Mouse (Mus musculus) limb, embryonic 13.5 days (tissue): Measurements from ENCODE around the gene Saa1. TPM values are rescaled to one million over a fixed set of nuclear protein-coding genes. Genes with fewer than 3 reads are reported as not detected.
A peak's percentile ranks its signal among the peaks of the same experiment; 100 is the strongest.

Experiments used
- ATAC-seq: fragments of 200-750 bp; cut with Nextera tagmentation; 2 replicates; pipeline ENCODE4 v1.8.0; 2017; ENCODE audit warnings: low read depth, moderate number of reproducible peaks, moderate TSS enrichment; ENCODE audit not compliant: low FRiP score
- H3K27ac ChIP-seq: fragments of 300-500 bp; sonication (generic); 2 replicates; pipeline ENCODE4 v1.5.1; 2015; ENCODE audit warnings: inconsistent platforms, mild to moderate bottlenecking, moderate library complexity
- H3K27me3 ChIP-seq: fragments of 300-500 bp; sonication (generic); 2 replicates; pipeline ENCODE4 v1.6.1; 2015; ENCODE audit warnings: mild to moderate bottlenecking, inconsistent platforms
- H3K36me3 ChIP-seq: fragments of 300-500 bp; sonication (generic); 2 replicates; pipeline ENCODE4 v1.6.1; 2015; ENCODE audit warnings: inconsistent platforms, mild to moderate bottlenecking, moderate library complexity
- H3K4me1 ChIP-seq: fragments of 300-500 bp; sonication (generic); 2 replicates; pipeline ENCODE4 v1.6.1; 2015; ENCODE audit warnings: inconsistent platforms
- H3K4me2 ChIP-seq: fragments of 300-500 bp; sonication (generic); replicated peaks from 2 replicates; pipeline ENCODE4 v1.6.1; 2015; ENCODE audit warnings: inconsistent platforms, mild to moderate bottlenecking, moderate library complexity
- H3K4me3 ChIP-seq: fragments of 300-500 bp; sonication (generic); 2 replicates; pipeline ENCODE4 v1.5.1; 2015; ENCODE audit warnings: moderate library complexity, mild to moderate bottlenecking, inconsistent platforms
- H3K9ac ChIP-seq: fragments of 300-500 bp; sonication (generic); 2 replicates; pipeline ENCODE4 v1.6.1; 2015; ENCODE audit warnings: mild to moderate bottlenecking, inconsistent platforms
- H3K9me3 ChIP-seq: fragments of 300-500 bp; sonication (generic); 2 replicates; pipeline ENCODE4 v1.6.1; 2016; ENCODE audit warnings: inconsistent platforms
- WGBS: fragments of 180-500 bp; shearing (Covaris S2); methylation state at CpG from one replicate; pipeline ENCODE4 v1.1.7; 2015; 5-methylcytosine and 5-hydroxymethylcytosine counted together
- polyA plus RNA-seq: library from polyadenylated mRNA; unstranded; fragments of >200 nt; fragmentation: Nextera tagmentation; extraction: Ambion mirVana; gene quantifications from 2 replicates; pipeline ENCODE4 v1.2.1, GENCODE M21; 2015

The Saa1 gene
- polyA plus RNA-seq, 1 experiment from 2014 or later = 2.3 TPM

DNA sequence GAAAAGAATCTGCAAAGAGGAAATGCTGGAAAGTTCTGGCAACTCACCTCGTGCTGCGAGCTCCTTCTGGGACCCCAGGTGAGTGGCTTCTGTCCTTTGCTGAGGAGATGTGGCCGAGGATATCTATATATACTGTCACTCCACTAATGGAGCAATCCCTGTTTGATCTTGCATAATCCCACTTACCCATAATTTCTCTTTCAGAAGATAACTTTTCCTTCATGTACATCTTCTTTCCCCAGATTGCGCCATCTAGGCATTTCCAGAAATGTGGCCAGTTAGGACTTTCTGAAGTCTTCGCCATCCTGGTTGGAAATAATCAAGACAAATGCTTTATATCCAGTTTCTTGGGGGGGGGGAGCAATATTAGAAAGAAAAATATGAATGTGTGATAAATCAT lies 27.2 kb downstream of the Saa1 start, which contains the start of gene Saa3:
Gene Saa3 (minus strand): TSS at position 101 of the 400 bp plus-strand sequence.
- H3K27ac ChIP-seq = no peak within 1 kb of the TSS
- WGBS = 84% methylated on average over 5 of the region's 5 CpGs
- no peaks in the 10 kb centered on the region for H3K27me3 ChIP-seq
- H3K4me1 ChIP-seq = no peaks in the 10 kb centered on the region
- H3K36me3 ChIP-seq = no peaks in the 10 kb centered on the region
- no peaks in the 10 kb centered on the region for H3K9me3 ChIP-seq
- no peak within 1 kb of the TSS for H3K9ac ChIP-seq
- no peak within 1 kb of the TSS for H3K4me3 ChIP-seq
- no peak for ATAC-seq
- no peak within 1 kb of the TSS for H3K4me2 ChIP-seq

DNA sequence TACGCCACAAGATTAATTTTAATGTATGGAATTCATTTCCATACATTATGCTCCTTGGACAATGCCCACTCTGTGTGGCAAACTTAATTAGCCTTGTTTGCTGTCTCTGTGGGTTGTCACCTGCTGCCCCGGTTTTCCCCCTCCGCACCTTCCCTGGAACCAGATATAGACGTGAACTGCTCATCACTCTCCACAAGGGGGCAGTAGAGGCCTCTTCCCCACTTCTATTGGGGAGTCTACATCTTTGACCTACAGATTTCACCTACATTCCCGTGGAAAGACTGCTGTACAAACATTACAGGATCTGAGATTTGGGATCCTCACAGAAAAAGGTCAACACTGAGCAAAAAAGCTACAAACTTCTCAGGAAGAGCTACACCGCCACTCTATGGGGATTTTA lies 28.3 kb downstream of the Saa1 start:
- no peaks in the 10 kb centered on the region for H3K9me3 ChIP-seq
- no peaks in the 10 kb centered on the region for H3K27me3 ChIP-seq
- WGBS = 34% methylated on average over 6 of the region's 6 CpGs
- H3K4me2 ChIP-seq = no peak overlapping the region
- no peak overlapping the region for H3K9ac ChIP-seq
- H3K27ac ChIP-seq = no peak overlapping the region
- H3K4me3 ChIP-seq = no peak overlapping the region
- no peak for ATAC-seq
- peaks cover 3% of the 10 kb centered on the region for H3K4me1 ChIP-seq
- no peaks in the 10 kb centered on the region for H3K36me3 ChIP-seq

DNA sequence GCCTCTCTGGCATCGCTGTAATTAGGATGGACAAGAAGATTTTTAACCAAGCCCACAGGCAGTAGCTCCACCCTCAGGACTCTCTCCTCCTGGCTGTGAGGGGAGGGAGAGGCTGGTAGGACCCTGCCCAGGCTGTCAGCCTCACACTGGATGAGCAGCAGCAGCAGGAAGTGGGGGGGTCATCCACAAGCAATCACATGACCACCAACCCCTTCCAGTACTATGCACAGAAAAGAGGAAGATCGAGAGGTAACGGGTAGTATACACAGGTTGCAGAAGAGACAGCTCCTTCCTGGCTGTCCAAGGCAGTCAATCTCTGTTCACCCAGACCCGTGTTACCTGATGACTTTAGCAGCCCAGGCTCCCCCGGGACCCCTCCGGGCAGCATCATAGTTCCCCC lies 30.5 kb downstream of the Saa1 start:
- WGBS = 80% methylated on average over 6 of the region's 6 CpGs
- Histone ChIP-seq H3K4me2 (no peak overlapping the region), H3K36me3 (peaks cover 7% of the 10 kb centered on the region), H3K9ac (no peak overlapping the region), H3K4me3 (no peak overlapping the region), H3K9me3 (no peaks in the 10 kb centered on the region), H3K27me3 (no peaks in the 10 kb centered on the region), H3K27ac (no peak overlapping the region), H3K4me1 (peaks cover 10% of the 10 kb centered on the region)
- no peak for ATAC-seq

DNA sequence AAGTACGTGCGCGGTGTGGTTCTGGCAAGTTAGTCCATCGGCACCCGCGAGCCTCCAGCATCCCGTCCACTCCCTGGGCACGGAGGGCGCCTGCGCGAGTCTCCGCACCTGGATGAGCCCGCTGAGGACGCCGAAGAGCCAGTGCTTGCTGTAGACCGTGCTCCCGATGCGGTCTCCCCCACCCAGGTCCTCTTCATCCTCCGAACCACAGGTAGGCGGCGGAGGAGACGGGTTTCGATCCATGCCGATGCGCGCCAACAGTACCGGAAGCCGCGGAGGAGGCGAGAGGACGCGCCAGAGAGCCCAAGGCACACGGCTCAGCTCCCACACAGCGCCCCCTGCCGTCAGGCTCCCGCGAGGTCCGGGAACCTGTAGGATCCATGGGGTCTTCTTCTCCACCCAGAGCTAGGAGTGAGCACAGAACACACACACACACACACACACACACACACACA lies 32.4 kb downstream of the Saa1 start, which contains the start of gene Saal1:
Gene Saal1 (minus strand): TSS at position 291 of the 455 bp plus-strand sequence.
- peaks cover 24% of the 10 kb centered on the region for H3K36me3 ChIP-seq
- no peaks in the 10 kb centered on the region for H3K27me3 ChIP-seq
- H3K27ac ChIP-seq = peak within 1 kb of the TSS; percentile 84
- under 1% methylated on average over 36 of the region's 38 CpGs for WGBS
- peak within 1 kb of the TSS; percentile 77 for H3K4me3 ChIP-seq
- H3K9me3 ChIP-seq = no peaks in the 10 kb centered on the region
- peak within 1 kb of the TSS; percentile 91 for H3K9ac ChIP-seq
- H3K4me1 ChIP-seq = peaks cover 10% of the 10 kb centered on the region
- H3K4me2 ChIP-seq = peak within 1 kb of the TSS; percentile 66
- ATAC-seq = peak; percentile 95

DNA sequence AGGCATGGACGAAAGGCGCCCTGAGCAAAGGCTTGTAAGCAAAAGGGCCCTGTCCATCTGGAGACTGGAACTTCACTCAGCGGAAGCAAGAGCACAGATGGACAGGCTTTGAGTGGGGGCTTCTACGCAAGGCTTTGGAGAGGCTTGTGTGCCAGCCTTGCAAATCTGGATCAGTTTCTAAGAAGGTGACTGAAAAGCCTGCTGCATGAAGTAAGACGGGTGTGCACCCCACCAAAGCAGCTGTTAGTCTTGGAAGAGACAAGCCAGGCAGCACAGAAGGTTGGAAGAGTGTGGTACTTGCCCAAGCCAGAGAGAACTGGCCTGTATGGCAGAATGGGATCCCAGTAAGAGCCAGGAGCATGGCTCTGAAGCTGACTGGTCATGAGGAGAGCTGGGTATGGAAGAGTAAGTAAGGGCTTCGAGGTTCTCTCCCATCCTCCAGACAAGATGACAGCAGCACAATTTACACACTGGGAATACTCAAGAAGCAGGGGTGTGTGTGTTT lies 42.2 kb downstream of the Saa1 start:
- Histone ChIP-seq H3K27me3 (no peaks in the 10 kb centered on the region), H3K4me2 (no peak overlapping the region), H3K36me3 (peaks cover 98% of the 10 kb centered on the region), H3K4me3 (no peak overlapping the region), H3K27ac (no peak overlapping the region), H3K4me1 (no peaks in the 10 kb centered on the region), H3K9ac (no peak overlapping the region), H3K9me3 (no peaks in the 10 kb centered on the region)
- WGBS = 96% methylated on average over 6 of the region's 6 CpGs
- ATAC-seq = no peak

DNA sequence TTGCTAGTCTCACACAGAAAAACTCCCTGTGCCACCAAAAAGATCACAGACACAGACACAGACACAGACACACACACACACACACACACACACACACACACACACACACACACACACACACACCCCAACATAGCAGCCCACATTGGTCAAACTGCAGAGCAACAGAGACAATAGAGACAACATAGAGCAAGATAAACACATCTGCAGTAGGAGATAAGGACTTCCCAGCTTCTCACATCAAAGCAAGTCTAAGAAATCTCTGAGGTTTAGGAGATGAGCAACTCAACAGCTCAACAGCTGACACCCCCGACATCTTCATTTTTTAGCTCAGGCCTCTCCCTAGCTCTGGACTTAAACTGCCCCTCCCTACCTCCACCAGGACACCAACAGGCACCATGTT lies 46.0 kb downstream of the Saa1 start:
- 81% methylated on average over 1 of the region's 1 CpGs for WGBS
- Histone ChIP-seq H3K4me2 (no peak overlapping the region), H3K4me1 (no peaks in the 10 kb centered on the region), H3K36me3 (peaks cover 86% of the 10 kb centered on the region), H3K9me3 (no peaks in the 10 kb centered on the region), H3K4me3 (no peak overlapping the region), H3K27ac (no peak overlapping the region), H3K9ac (no peak overlapping the region), H3K27me3 (no peaks in the 10 kb centered on the region)
- ATAC-seq = no peak

Other genes with a start within 250 kb of the Saa1 start
- 13.2 and 14.7 TPM in 2 replicates for gene Sergef, start 103.2 kb downstream of the Saa1 start, polyA plus RNA-seq
- gene Tph1, start 70.4 kb downstream of the Saa1 start, polyA plus RNA-seq = 0.09 and 0.25 TPM in 2 replicates
- 32.5 and 35.4 TPM in 2 replicates for gene Saal1, start 32.3 kb downstream of the Saa1 start, polyA plus RNA-seq
- gene Saa3, start 27.3 kb downstream of the Saa1 start, polyA plus RNA-seq = 0.41 and 0.59 TPM in 2 replicates
- gene Saa4, start 10.4 kb downstream of the Saa1 start, polyA plus RNA-seq = not detected in 2 replicates
- gene Saa2, start 8.8 kb upstream of the Saa1 start, polyA plus RNA-seq = 3.1 and 5.0 TPM in 2 replicates
- gene Hps5, start 53.1 kb upstream of the Saa1 start, polyA plus RNA-seq = 22.2 and 23.8 TPM in 2 replicates
- gene Gtf2h1, start 53.1 kb upstream of the Saa1 start, polyA plus RNA-seq = 51.3 and 56.3 TPM in 2 replicates
- 1,645 and 1,659 TPM in 2 replicates for gene Ldha, start 98.5 kb upstream of the Saa1 start, polyA plus RNA-seq
- gene Ldhc, start 118.2 kb upstream of the Saa1 start, polyA plus RNA-seq = not detected in 2 replicates
- 208 and 222 TPM in 2 replicates for gene Tsg101, start 177.0 kb upstream of the Saa1 start, polyA plus RNA-seq
- 10.3 and 10.8 TPM in 2 replicates for gene Uevld, start 215.5 kb upstream of the Saa1 start, polyA plus RNA-seq
- gene Gm9999, start 240.6 kb upstream of the Saa1 start, polyA plus RNA-seq = not detected in 2 replicates